Mouse (Mus musculus): ENCODE measurements around the gene Mapk11. TPM values are rescaled to one million over a fixed set of nuclear protein-coding genes. Genes with fewer than 3 reads are reported as not detected.

The Mapk11 gene
- polyA plus RNA-seq, 1 experiment from 2014 or later, result 27.3 TPM

- no peak for ATAC-seq (ENCODE audit: low FRiP score, low read depth)
- no peaks in the 10 kb centered on the region for H3K9me3 ChIP-seq
- H3K4me1 ChIP-seq (replicated peaks), result peaks cover 49% of the 10 kb centered on the region
- H3K27me3 ChIP-seq, result no peaks in the 10 kb centered on the region
- H3K4me2 ChIP-seq, result peak overlapping the region; percentile 85
- H3K4me3 ChIP-seq, result peak overlapping the region; percentile 82
- WGBS, result 44% methylated on average over 4 of the region's 4 CpGs
- H3K27ac ChIP-seq (replicated peaks), result peak overlapping the region; percentile 91; the same call in 1 of the 2 replicates
- H3K36me3 ChIP-seq, result no peaks in the 10 kb centered on the region
- peak overlapping the region; percentile 61 for H3K9ac ChIP-seq
Observed at GRCm38 (mm10) chr15:89147895-89148294, 1.5 kb downstream of the Mapk11 start.

DNA sequence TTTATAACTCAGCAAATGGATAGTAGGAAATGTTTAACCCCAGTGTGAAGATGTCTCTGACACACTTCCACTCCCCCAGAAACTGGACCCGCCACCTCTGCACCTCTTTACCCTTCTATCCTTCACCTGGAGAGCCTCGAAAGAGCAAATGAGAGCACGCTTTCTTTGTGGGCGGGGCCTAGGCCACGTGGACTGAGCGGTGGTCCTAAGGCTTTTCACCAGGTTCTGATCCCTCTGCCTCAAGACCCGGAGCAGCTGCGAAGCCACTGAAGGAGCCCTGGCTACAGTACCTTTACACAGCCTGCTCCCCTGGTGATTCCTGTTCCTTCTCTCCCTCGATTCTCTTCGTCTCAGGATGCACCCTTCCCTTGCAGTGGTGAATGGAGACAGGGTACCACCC is 2.0 kb downstream of the Mapk11 start:
- peaks cover 49% of the 10 kb centered on the region for H3K4me1 ChIP-seq (replicated peaks)
- H3K9ac ChIP-seq, result peak overlapping the region; percentile 61; the same call in 1 of the 2 replicates
- H3K27me3 ChIP-seq, result no peaks in the 10 kb centered on the region
- no peaks in the 10 kb centered on the region for H3K9me3 ChIP-seq
- no peaks in the 10 kb centered on the region for H3K36me3 ChIP-seq
- H3K4me2 ChIP-seq, result peak overlapping the region; percentile 85
- H3K4me3 ChIP-seq, result peak overlapping the region; percentile 82
- WGBS, result 17% methylated on average over 10 of the region's 10 CpGs
- peak overlapping the region; percentile 82 for H3K27ac ChIP-seq (replicated peaks)
- ATAC-seq (ENCODE audit: low FRiP score, low read depth), result no peak

GRCm38 (mm10) chr15:89147024-89147423 is 2.4 kb downstream of the Mapk11 start:
- peak overlapping the region; percentile 82 for H3K27ac ChIP-seq (replicated peaks)
- no peaks in the 10 kb centered on the region for H3K36me3 ChIP-seq
- no peaks in the 10 kb centered on the region for H3K9me3 ChIP-seq
- H3K4me1 ChIP-seq (replicated peaks), result peaks cover 45% of the 10 kb centered on the region
- peak overlapping the region; percentile 82 for H3K4me3 ChIP-seq
- peak overlapping the region; percentile 61 for H3K9ac ChIP-seq
- WGBS, result 10% methylated on average over 14 of the region's 16 CpGs
- peak overlapping the region; percentile 85 for H3K4me2 ChIP-seq
- no peaks in the 10 kb centered on the region for H3K27me3 ChIP-seq
- no peak for ATAC-seq (ENCODE audit: low FRiP score, low read depth)

DNA sequence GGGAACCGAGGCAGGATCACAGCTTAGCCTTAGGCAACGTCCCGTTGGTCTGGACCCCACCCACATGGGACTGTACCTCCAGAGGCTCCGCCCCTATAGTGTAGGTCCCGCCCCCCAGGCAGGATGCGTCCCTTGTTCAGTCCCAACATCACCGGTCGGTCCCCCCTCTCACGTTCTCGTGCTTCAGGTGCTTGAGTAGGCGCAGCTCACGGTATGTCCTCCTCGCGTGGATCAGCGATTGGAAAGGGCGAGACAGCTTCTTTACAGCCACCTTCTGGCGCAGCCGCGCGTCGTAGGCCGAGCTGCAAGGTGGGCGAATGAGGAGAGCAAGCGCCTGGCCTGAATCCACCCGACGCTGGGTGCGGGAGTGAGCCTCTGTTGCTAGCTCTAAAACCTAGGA is 2.9 kb downstream of the Mapk11 start:
- WGBS, result 2% methylated on average over 27 of the region's 27 CpGs

DNA sequence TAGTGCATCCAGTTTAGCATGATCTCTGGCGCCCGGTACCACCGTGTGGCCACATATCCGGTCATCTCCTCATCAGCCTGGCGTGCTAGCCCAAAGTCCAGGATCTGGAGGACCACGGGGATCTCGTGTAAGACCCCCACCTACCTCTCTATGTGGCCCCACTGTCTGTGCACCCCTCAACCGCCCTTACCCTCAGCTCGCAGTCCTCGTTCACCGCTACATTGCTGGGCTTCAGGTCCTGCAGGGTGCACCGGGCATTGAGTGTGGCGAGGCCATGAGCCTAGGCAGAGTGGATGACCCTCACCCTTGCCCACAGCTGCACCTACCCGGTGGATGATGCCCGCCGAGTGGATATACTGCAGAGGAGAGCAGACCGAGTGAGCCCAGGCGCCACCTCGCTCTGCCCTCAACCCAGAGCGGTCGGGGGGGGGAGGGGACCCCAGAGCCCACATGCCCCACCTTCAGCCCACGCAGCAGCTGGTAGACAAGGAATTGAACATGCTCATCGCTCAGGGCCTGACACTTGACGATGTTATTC is 3.5 kb downstream of the Mapk11 start:
- Histone ChIP-seq H3K4me3 (peak overlapping the region; percentile 82), H3K27me3 (no peaks in the 10 kb centered on the region), H3K9ac (peak overlapping the region; percentile 61; the same call in 1 of the 2 replicates), H3K36me3 (no peaks in the 10 kb centered on the region), H3K9me3 (no peaks in the 10 kb centered on the region), H3K4me2 (peak overlapping the region; percentile 85), H3K27ac (replicated peaks) (0 out of 2 replicates have a peak overlapping the region, but pooled peaks have one; percentile 82), H3K4me1 (replicated peaks) (peaks cover 46% of the 10 kb centered on the region)
- ATAC-seq (ENCODE audit: low FRiP score, low read depth), result no peak
- whole genome bisulfite sequencing, result 75% methylated on average over 24 of the region's 24 CpGs

More for the DNA sequence above, 2.9 kb downstream of the Mapk11 start:
- no peaks in the 10 kb centered on the region for H3K27me3 ChIP-seq
- no peaks in the 10 kb centered on the region for H3K9me3 ChIP-seq
- H3K4me1 ChIP-seq (replicated peaks), result peaks cover 44% of the 10 kb centered on the region
- peak overlapping the region; percentile 82 for H3K27ac ChIP-seq (replicated peaks)
- H3K4me3 ChIP-seq, result peak overlapping the region; percentile 82
- ATAC-seq (ENCODE audit: low FRiP score, low read depth), result peak; percentile 59
- peak overlapping the region; percentile 61 for H3K9ac ChIP-seq
- peak overlapping the region; percentile 85 for H3K4me2 ChIP-seq
- H3K36me3 ChIP-seq, result no peaks in the 10 kb centered on the region

DNA sequence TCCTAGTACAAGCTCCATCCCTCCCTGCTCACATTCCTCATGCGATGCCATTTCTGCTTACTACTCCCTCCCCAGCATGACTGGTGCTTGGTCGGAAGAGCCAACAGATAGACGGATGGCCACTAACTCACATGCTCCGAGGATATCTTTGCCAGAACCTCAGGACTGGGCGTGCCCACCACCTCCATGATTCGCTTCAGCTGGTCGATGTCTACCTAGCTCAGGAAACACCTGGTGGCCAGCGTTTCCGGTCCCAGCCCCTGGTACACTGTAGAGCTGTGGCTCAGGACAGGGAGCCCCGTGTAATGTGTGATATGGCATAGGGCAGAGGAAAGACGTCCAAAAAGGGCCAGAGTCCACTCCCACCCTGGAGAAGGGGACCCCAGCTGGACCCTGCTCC is 4.5 kb downstream of the Mapk11 start:
- H3K36me3 ChIP-seq, result no peaks in the 10 kb centered on the region
- no peak for ATAC-seq (ENCODE audit: low FRiP score, low read depth)
- no peak overlapping the region for H3K4me2 ChIP-seq
- WGBS, result 91% methylated on average over 11 of the region's 11 CpGs
- H3K9me3 ChIP-seq, result no peaks in the 10 kb centered on the region
- H3K4me1 ChIP-seq (replicated peaks), result peaks cover 50% of the 10 kb centered on the region
- no peaks in the 10 kb centered on the region for H3K27me3 ChIP-seq
- no peak overlapping the region for H3K4me3 ChIP-seq
- H3K9ac ChIP-seq, result no peak overlapping the region
- no peak overlapping the region for H3K27ac ChIP-seq (replicated peaks)

GRCm38 (mm10) chr15:89143134-89143533 is 6.3 kb downstream of the Mapk11 start:
- Histone ChIP-seq H3K9me3 (no peaks in the 10 kb centered on the region), H3K27ac (replicated peaks) (no peak overlapping the region), H3K36me3 (no peaks in the 10 kb centered on the region), H3K4me2 (no peak overlapping the region), H3K9ac (no peak overlapping the region), H3K4me3 (no peak overlapping the region), H3K4me1 (replicated peaks) (peaks cover 42% of the 10 kb centered on the region), H3K27me3 (peaks cover 4% of the 10 kb centered on the region; the same call in 1 of the 2 replicates)
- 90% methylated on average over 2 of the region's 2 CpGs for WGBS
- ATAC-seq (ENCODE audit: low FRiP score, low read depth), result no peak

- no peaks in the 10 kb centered on the region for H3K36me3 ChIP-seq
- no peaks in the 10 kb centered on the region for H3K9me3 ChIP-seq
- H3K4me3 ChIP-seq, result no peak overlapping the region
- ATAC-seq (ENCODE audit: low FRiP score, low read depth), result no peak
- H3K27ac ChIP-seq (replicated peaks), result no peak overlapping the region
- WGBS, result 73% methylated on average over 4 of the region's 4 CpGs
- peaks cover 4% of the 10 kb centered on the region; the same call in 1 of the 2 replicates for H3K27me3 ChIP-seq
- no peak overlapping the region for H3K4me2 ChIP-seq
- no peak overlapping the region for H3K9ac ChIP-seq
- H3K4me1 ChIP-seq (replicated peaks), result peaks cover 30% of the 10 kb centered on the region
Observed at GRCm38 (mm10) chr15:89141905-89142304, 7.5 kb downstream of the Mapk11 start.

GRCm38 (mm10) chr15:89141443-89141842 is 8.0 kb downstream of the Mapk11 start:
- 36% methylated on average over 5 of the region's 5 CpGs for WGBS
- no peaks in the 10 kb centered on the region for H3K9me3 ChIP-seq
- H3K27me3 ChIP-seq, result peaks cover 4% of the 10 kb centered on the region; the same call in 1 of the 2 replicates
- H3K4me1 ChIP-seq (replicated peaks), result peaks cover 25% of the 10 kb centered on the region
- H3K4me2 ChIP-seq, result no peak overlapping the region
- no peak for ATAC-seq (ENCODE audit: low FRiP score, low read depth)
- H3K27ac ChIP-seq (replicated peaks), result no peak overlapping the region
- H3K4me3 ChIP-seq, result no peak overlapping the region
- H3K36me3 ChIP-seq, result no peaks in the 10 kb centered on the region
- no peak overlapping the region for H3K9ac ChIP-seq

DNA sequence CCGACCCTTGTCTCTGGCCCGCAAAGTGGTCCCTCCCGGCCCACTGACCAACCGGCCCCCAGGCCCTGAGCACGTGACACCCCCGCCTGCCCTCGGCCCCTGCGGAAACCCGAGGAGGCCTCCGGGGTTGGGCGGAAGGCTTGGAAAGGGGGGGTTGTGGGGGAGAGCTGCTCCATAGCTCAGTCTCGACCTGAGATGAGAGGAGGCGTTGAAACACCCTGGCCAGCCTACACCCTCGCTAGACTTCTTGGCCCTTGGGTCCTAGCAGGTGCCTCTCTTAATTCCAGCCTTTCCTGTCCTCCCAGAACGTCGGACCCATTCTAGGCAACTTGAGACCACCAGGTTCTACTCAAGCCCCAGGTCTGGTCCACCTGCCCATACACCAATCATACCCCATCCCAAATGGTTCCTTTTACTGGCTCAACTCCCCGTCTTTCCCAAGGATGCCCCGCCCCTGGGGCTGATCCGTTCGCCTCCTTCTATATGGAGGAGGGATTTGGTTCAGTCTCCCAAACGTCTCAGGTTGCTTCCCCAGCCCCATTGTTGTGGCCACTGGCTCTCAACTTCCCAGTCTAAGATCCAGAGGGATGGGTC is 8.7 kb downstream of the Mapk11 start, which contains the start of gene Mapk12:
Mapk12 (minus strand) TSS at position 45 of the 594 bp plus-strand sequence.
- H3K4me2 ChIP-seq, result peak within 1 kb of the TSS; percentile 96
- WGBS, result under 1% methylated on average over 21 of the region's 21 CpGs
- peak within 1 kb of the TSS; percentile 43 for H3K4me3 ChIP-seq
- peak; percentile 46 for ATAC-seq (ENCODE audit: low FRiP score, low read depth)
- peaks cover 4% of the 10 kb centered on the region; the same call in 1 of the 2 replicates for H3K27me3 ChIP-seq
- no peak within 1 kb of the TSS for H3K27ac ChIP-seq (replicated peaks)
- peaks cover 18% of the 10 kb centered on the region for H3K4me1 ChIP-seq (replicated peaks)
- no peaks in the 10 kb centered on the region for H3K9me3 ChIP-seq
- H3K9ac ChIP-seq, result peak within 1 kb of the TSS; percentile 42
- no peaks in the 10 kb centered on the region for H3K36me3 ChIP-seq

GRCm38 (mm10) chr15:89140048-89140658 is 9.3 kb downstream of the Mapk11 start:
- no peaks in the 10 kb centered on the region for H3K36me3 ChIP-seq
- WGBS, result under 1% methylated on average over 52 of the region's 53 CpGs

DNA sequence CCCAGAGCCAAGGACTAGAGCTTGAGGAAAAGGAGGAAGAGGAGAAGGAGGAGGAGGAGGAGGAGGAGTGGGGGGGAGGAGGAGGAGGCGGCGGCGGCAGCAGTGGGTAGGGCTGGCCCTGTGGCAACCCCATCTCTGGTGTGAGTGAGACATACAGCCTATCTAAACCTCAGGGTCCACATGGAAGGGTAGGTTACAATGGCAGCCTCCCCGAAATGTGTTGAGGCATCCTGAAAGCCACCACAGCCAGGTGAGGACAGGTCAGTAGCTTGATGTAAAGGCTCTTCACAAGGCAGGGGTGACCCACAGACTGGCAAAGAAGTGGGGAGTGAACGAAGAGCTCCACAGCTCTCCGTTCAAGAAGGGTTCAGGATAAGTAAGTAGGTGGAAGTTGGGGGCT is 10.9 kb downstream of the Mapk11 start:
- Histone ChIP-seq H3K36me3 (no peaks in the 10 kb centered on the region), H3K27me3 (peaks cover 4% of the 10 kb centered on the region; the same call in 1 of the 2 replicates), H3K4me2 (no peak overlapping the region), H3K27ac (replicated peaks) (no peak overlapping the region), H3K9ac (no peak overlapping the region), H3K4me1 (replicated peaks) (peaks cover 17% of the 10 kb centered on the region), H3K9me3 (no peaks in the 10 kb centered on the region), H3K4me3 (no peak overlapping the region)
- no peak for ATAC-seq (ENCODE audit: low FRiP score, low read depth)
- WGBS, result 94% methylated on average over 6 of the region's 6 CpGs

More at GRCm38 (mm10) chr15:89140048-89140658, 9.3 kb downstream of the Mapk11 start:
- H3K4me3 ChIP-seq, result peak overlapping the region; percentile 43
- peaks cover 4% of the 10 kb centered on the region; the same call in 1 of the 2 replicates for H3K27me3 ChIP-seq
- H3K4me1 ChIP-seq (replicated peaks), result peaks cover 17% of the 10 kb centered on the region
- no peaks in the 10 kb centered on the region for H3K9me3 ChIP-seq
- H3K9ac ChIP-seq, result peak overlapping the region; percentile 42
- peak overlapping the region; percentile 96 for H3K4me2 ChIP-seq
- H3K27ac ChIP-seq (replicated peaks), result no peak overlapping the region
- ATAC-seq (ENCODE audit: low FRiP score, low read depth), result peak; percentile 33

Data from hindbrain, embryonic 15.5 days (tissue).